Mouse (Mus musculus): ENCODE data around the gene Gm10188. TPM values are rescaled to one million over a fixed set of nuclear protein-coding genes. Genes with fewer than 3 reads are reported as not detected.
A peak's percentile ranks its signal among the peaks of the same experiment; 100 is the strongest.

Gene Gm10188
- polyA plus RNA-seq, 1 experiment from 2014 or later: 0.95 TPM

DNA sequence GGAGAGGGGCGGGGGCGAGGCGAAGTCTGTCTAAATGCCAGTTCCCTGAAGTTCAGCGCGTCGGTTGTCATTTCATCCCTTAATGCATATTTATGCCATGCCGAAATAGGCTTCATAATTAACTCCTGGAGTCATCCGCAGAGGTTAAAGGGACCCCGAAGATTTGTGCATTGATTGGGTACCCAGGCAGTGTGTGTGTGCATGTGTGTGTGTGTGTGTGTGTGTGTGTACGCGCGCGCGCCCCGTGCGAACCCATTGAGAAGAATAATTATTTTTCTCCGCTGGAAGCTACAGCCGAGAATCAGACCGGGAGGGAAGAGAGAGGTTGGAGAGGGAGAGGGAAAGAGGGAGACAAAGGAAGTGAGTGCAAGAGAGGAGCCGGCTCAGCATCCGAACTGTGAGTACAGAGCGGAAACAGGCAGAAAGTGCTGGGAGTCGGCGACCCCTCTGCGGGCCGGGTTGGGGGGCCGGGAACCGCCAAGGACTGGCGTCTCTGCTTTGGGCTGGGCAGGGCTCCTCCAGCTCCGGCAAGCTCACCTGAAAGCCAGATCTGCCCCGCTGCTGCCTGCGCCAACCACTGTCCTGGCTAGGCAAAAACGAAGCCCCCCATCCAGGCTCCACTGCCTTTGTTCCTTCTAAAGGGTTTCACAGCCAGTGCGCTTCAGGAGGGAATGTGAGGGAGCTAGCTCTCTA, 38.3 kb downstream of the Gm10188 start, which contains the start of the genes Lemd1 and AC124108.1:
Gene Lemd1, plus strand, starts transcription at position 339 of the 693 bp plus-strand sequence.
Gene AC124108.1, plus strand, starts transcription at position 365 of the 693 bp plus-strand sequence.
- Histone ChIP-seq H3K4me2 (peak within 1 kb of the TSS; percentile 92), H3K36me3 (no peaks in the 10 kb centered on the region), H3K27me3 (peaks cover 8% of the 10 kb centered on the region; the same call in 1 of the 2 replicates), H3K9me3 (no peaks in the 10 kb centered on the region), H3K27ac (peak within 1 kb of the TSS; percentile 99), H3K9ac (peak within 1 kb of the TSS; percentile 99), H3K4me3 (peak within 1 kb of the TSS; percentile 81), H3K4me1 (replicated peaks) (peaks cover 62% of the 10 kb centered on the region)
- peak; percentile 26 for ATAC-seq (ENCODE audit: low FRiP score)
- WGBS: under 1% methylated on average over 34 of the region's 34 CpGs

DNA sequence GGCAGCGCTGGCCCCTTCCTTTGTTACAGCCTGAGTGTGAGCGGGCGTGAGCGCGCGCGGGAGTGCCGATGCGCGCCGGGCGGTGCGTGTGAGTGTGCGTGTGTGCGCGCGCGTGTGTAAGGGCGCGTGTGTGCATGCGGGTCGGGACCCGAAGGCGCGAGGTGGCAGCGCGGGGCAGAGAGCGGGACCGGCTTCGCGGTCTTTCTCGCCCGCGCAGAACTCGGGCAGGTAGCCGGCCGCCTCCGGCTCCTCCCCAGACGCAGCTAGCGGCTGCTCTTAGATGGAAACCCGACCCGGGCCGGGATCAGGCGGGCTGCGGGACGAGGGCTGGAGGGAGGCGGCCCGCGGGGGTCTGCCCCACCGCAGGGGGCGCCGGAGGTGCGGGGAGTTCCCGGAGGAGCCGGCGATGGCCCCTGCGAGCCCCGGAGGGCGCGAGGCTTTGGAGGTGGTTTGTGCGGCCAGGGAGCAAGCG, 38.9 kb downstream of the Gm10188 start:
- H3K4me1 ChIP-seq (replicated peaks): peaks cover 56% of the 10 kb centered on the region
- H3K4me3 ChIP-seq: peak overlapping the region; percentile 81
- peaks cover 8% of the 10 kb centered on the region; the same call in 1 of the 2 replicates for H3K27me3 ChIP-seq
- under 1% methylated on average over 55 of the region's 62 CpGs for WGBS
- H3K36me3 ChIP-seq: no peaks in the 10 kb centered on the region
- no peaks in the 10 kb centered on the region for H3K9me3 ChIP-seq
- H3K27ac ChIP-seq: peak overlapping the region; percentile 99
- H3K9ac ChIP-seq: peak overlapping the region; percentile 99
- peak; percentile 27 for ATAC-seq (ENCODE audit: low FRiP score)
- H3K4me2 ChIP-seq: peak overlapping the region; percentile 92

DNA sequence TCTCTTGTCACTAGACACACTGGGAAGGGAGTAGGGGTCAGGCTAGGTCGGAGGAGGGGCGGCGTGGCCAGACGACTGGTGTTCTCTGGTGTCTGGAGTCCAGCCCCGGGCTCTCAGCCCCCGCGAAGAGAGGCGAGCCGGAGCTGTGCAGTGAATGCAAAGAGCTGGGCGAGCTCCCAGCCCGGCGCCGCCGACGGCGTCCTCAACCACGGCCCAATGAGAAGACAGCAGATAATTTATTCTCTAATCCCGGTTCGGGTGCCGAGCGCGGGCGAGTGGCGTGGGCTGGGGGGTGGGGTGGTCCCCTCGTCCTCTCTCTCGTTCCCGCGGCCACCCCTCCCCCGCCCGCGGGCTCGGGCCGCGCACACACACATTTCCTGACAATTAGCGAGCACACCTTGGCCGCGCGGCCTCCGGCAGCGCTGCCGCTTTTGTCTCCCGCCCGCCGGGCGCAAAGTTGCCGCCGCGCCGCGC, 39.5 kb downstream of the Gm10188 start:
- ATAC-seq (ENCODE audit: low FRiP score): peak; percentile 80
- Histone ChIP-seq H3K4me2 (peak overlapping the region; percentile 92), H3K9me3 (no peaks in the 10 kb centered on the region), H3K4me1 (replicated peaks) (peaks cover 50% of the 10 kb centered on the region), H3K27me3 (peaks cover 8% of the 10 kb centered on the region; the same call in 1 of the 2 replicates), H3K27ac (peak overlapping the region; percentile 99), H3K4me3 (peak overlapping the region; percentile 81), H3K36me3 (no peaks in the 10 kb centered on the region), H3K9ac (peak overlapping the region; percentile 99)
- WGBS: under 1% methylated on average over 49 of the region's 50 CpGs

DNA sequence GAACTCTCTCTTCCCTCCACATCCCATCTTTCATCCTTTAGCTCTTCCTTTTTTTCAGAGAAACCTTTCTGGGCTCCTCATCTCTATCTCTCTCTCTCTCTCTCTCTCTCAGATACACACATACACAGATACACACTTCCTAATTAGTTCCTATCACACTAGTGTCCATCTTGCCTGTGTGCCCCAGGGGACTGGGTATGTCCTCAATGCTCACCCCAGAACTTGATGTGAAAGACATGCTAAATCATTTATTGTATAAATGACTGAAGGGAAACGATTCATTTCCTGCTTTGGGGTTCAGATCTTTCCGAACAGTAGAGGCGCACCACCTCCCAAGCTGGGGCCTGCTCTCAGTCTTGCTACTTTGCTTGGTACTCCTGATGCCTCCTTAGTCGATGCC, 40.3 kb downstream of the Gm10188 start:
- WGBS: 39% methylated on average over 4 of the region's 4 CpGs
- peaks cover 42% of the 10 kb centered on the region for H3K4me1 ChIP-seq (replicated peaks)
- H3K9me3 ChIP-seq: no peaks in the 10 kb centered on the region
- ATAC-seq (ENCODE audit: low FRiP score): no peak
- peak overlapping the region; percentile 92 for H3K4me2 ChIP-seq
- H3K27ac ChIP-seq: peak overlapping the region; percentile 99
- H3K9ac ChIP-seq: peak overlapping the region; percentile 99; the same call in 1 of the 2 replicates
- peak overlapping the region; percentile 81 for H3K4me3 ChIP-seq
- peaks cover 8% of the 10 kb centered on the region; the same call in 1 of the 2 replicates for H3K27me3 ChIP-seq
- no peaks in the 10 kb centered on the region for H3K36me3 ChIP-seq

DNA sequence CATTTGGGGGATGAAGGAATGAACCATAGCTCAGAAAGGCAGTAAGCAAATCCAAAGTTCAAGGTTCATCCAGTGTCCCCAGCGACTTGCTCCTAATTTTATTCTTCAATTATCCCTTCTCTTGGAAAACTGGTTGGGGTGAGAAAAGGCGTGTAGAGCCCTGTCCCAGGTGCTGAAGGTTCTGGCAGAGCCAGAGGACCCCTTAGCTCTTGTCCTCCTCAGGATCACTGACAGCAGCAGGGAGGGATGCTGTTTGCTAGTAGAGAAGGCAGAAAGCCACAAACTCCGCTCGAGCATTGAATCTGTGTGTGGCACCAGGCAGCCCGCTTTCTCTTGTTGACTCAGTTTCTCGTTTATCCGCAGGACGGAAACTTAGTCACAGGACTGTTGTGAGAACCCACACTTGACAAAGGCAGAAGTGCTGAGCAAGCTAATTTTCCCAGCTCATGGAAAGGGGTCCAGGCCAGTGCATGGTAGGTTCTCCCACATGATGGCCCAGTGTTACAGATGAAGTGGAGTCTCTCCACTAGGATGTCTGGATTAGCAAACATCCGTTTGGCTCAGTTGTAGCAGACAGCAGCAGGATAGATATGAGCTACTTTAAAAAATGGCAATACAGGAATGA, 41.0 kb downstream of the Gm10188 start:
- no peaks in the 10 kb centered on the region for H3K36me3 ChIP-seq
- no peaks in the 10 kb centered on the region for H3K9me3 ChIP-seq
- peak overlapping the region; percentile 99; the same call in 1 of the 2 replicates for H3K27ac ChIP-seq
- H3K9ac ChIP-seq: peak overlapping the region; percentile 24; the same call in 1 of the 2 replicates
- ATAC-seq (ENCODE audit: low FRiP score): no peak
- H3K4me1 ChIP-seq (replicated peaks): peaks cover 35% of the 10 kb centered on the region
- 59% methylated on average over 9 of the region's 9 CpGs for WGBS
- H3K4me2 ChIP-seq: no peak overlapping the region
- H3K4me3 ChIP-seq: no peak overlapping the region
- peaks cover 8% of the 10 kb centered on the region; the same call in 1 of the 2 replicates for H3K27me3 ChIP-seq

DNA sequence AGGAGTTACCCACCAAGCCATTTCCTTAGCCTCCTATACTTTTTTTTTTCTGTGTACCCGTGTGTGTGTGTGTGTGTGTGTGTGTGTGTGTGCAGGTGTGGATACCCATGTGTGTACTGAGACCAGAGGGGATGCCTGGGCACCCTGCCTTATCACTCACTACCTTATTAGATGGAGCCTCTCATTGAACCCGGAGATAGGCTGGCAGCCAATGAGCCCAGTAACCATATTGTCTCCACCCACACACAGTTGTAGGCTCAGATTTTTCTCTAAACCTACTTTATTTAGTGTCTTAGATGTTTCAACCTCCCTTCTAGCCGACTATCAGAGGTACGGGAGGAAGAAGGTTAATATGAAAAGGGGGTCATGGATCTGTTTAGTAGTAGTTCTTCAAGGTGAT, 43.3 kb downstream of the Gm10188 start:
- H3K27ac ChIP-seq: no peak overlapping the region
- peaks cover 8% of the 10 kb centered on the region; the same call in 1 of the 2 replicates for H3K27me3 ChIP-seq
- no peak overlapping the region for H3K9ac ChIP-seq
- no peak overlapping the region for H3K4me3 ChIP-seq
- H3K4me2 ChIP-seq: no peak overlapping the region
- ATAC-seq (ENCODE audit: low FRiP score): no peak
- no peaks in the 10 kb centered on the region for H3K9me3 ChIP-seq
- H3K4me1 ChIP-seq (replicated peaks): peaks cover 17% of the 10 kb centered on the region
- 83% methylated on average over 4 of the region's 4 CpGs for WGBS
- no peaks in the 10 kb centered on the region for H3K36me3 ChIP-seq

MicroRNA genes within 50 kb of the gene (microRNA counts, 519-probe panel; counts per million panel counts)
- 4,752 counts per million, percentile 79 among the panel's probes with 10 or more counts for microRNA mmu-miR-135b

Small RNA genes within 50 kb of the gene (microRNA-seq; reads per million reads assigned to microRNA genes)
- 7,008 reads per million, percentile 94 among the genes with 10 or more reads in this experiment for gene Mir135b

Other genes with a start within 250 kb of the Gm10188 start
- gene Elk4, start 222.2 kb downstream of the Gm10188 start, polyA plus RNA-seq (2015; fragmentation: Nextera tagmentation; extraction: Ambion mirVana): 10.6 and 11.0 TPM in 2 replicates
- 6.8 and 7.2 TPM in 2 replicates for gene Mfsd4a, start 161.7 kb downstream of the Gm10188 start, polyA plus RNA-seq (2015; fragmentation: Nextera tagmentation; extraction: Ambion mirVana)
- gene Cdk18, start 90.1 kb downstream of the Gm10188 start, polyA plus RNA-seq (2015; fragmentation: Nextera tagmentation; extraction: Ambion mirVana): 0.31 and 0.32 TPM in 2 replicates
- gene Lemd1, start 38.3 kb downstream of the Gm10188 start, polyA plus RNA-seq (2015; fragmentation: Nextera tagmentation; extraction: Ambion mirVana): 24.8 and 25.7 TPM in 2 replicates
- 4.2 and 4.8 TPM in 2 replicates for gene AC124108.1, start 38.3 kb downstream of the Gm10188 start, polyA plus RNA-seq (2015; fragmentation: Nextera tagmentation; extraction: Ambion mirVana)
- gene Klhdc8a, start 68.9 kb upstream of the Gm10188 start, polyA plus RNA-seq (2015; fragmentation: Nextera tagmentation; extraction: Ambion mirVana): 5.1 and 5.4 TPM in 2 replicates
- gene Nuak2, start 86.4 kb upstream of the Gm10188 start, polyA plus RNA-seq (2015; fragmentation: Nextera tagmentation; extraction: Ambion mirVana): 17.6 and 22.5 TPM in 2 replicates
- gene Tmcc2, start 161.5 kb upstream of the Gm10188 start, polyA plus RNA-seq (2015; fragmentation: Nextera tagmentation; extraction: Ambion mirVana): 24.6 and 25.7 TPM in 2 replicates
- 10.0 and 10.3 TPM in 2 replicates for gene Dstyk, start 187.8 kb upstream of the Gm10188 start, polyA plus RNA-seq (2015; fragmentation: Nextera tagmentation; extraction: Ambion mirVana)
- gene Rbbp5, start 247.6 kb upstream of the Gm10188 start, polyA plus RNA-seq (2015; fragmentation: Nextera tagmentation; extraction: Ambion mirVana): 47.8 and 48.0 TPM in 2 replicates